Mouse (Mus musculus) forebrain, embryonic 12.5 days (tissue): Measurements from ENCODE around the gene Nagpa. TPM values are rescaled to one million over a fixed set of nuclear protein-coding genes. Genes with fewer than 3 reads are reported as not detected.
A peak's percentile ranks its signal among the peaks of the same experiment; 100 is the strongest.

Source experiments
- ATAC-seq: fragments of 200-750 bp; cut with Nextera tagmentation; 2 replicates; pipeline ENCODE4 v1.8.0; 2017; ENCODE audit warnings: moderate TSS enrichment; ENCODE audit not compliant: low FRiP score
- H3K27ac ChIP-seq: fragments of 300-500 bp; sonication (generic); 2 replicates; pipeline ENCODE4 v1.5.1; 2016; ENCODE audit warnings: mild to moderate bottlenecking
- H3K27me3 ChIP-seq: fragments of 300-500 bp; sonication (generic); 2 replicates; pipeline ENCODE4 v1.6.1; 2016; ENCODE audit warnings: mild to moderate bottlenecking
- H3K36me3 ChIP-seq: fragments of 300-500 bp; sonication (generic); replicated peaks from 2 replicates; pipeline ENCODE4 v1.6.1; 2016; ENCODE audit warnings: mild to moderate bottlenecking
- H3K4me1 ChIP-seq: fragments of 300-500 bp; sonication (generic); 2 replicates; pipeline ENCODE4 v1.6.1; 2016
- H3K4me2 ChIP-seq: fragments of 300-500 bp; sonication (generic); 2 replicates; pipeline ENCODE4 v1.6.1; 2016; ENCODE audit warnings: mild to moderate bottlenecking, moderate library complexity
- H3K4me3 ChIP-seq: fragments of 300-500 bp; sonication (generic); replicated peaks from 2 replicates; pipeline ENCODE4 v1.5.1; 2016; ENCODE audit warnings: mild to moderate bottlenecking
- H3K9ac ChIP-seq: fragments of 300-500 bp; sonication (generic); 2 replicates; pipeline ENCODE4 v1.6.1; 2016; ENCODE audit warnings: mild to moderate bottlenecking
- H3K9me3 ChIP-seq: fragments of 300-500 bp; sonication (generic); 2 replicates; pipeline ENCODE4 v1.6.1; 2016
- WGBS: fragments of 180-500 bp; shearing (Covaris S2); methylation state at CpG from one replicate; pipeline ENCODE4 v1.1.7; 2016; 5-methylcytosine and 5-hydroxymethylcytosine counted together
- polyA plus RNA-seq: library from polyadenylated mRNA; unstranded; fragments of >200 nt; fragmentation: Nextera tagmentation; extraction: Ambion mirVana; gene quantifications from 2 replicates; pipeline ENCODE4 v1.2.1, GENCODE M21; 2016

Gene Nagpa
- polyA plus RNA-seq, 1 experiment from 2014 or later: 9.3 TPM

GRCm38 (mm10) chr16:5221403-5221802 is 17.6 kb upstream of the Nagpa start:
- no peak for ATAC-seq
- Histone ChIP-seq H3K36me3 (no peaks in the 10 kb centered on the region), H3K9ac (no peak overlapping the region), H3K9me3 (no peaks in the 10 kb centered on the region), H3K4me1 (no peaks in the 10 kb centered on the region), H3K27me3 (peaks cover 17% of the 10 kb centered on the region), H3K27ac (no peak overlapping the region), H3K4me3 (no peak overlapping the region), H3K4me2 (no peak overlapping the region)
- 71% methylated on average over 4 of the region's 4 CpGs for WGBS

- ATAC-seq: no peak
- no peak overlapping the region for H3K4me2 ChIP-seq
- H3K27ac ChIP-seq: no peak overlapping the region
- H3K27me3 ChIP-seq: peaks cover 17% of the 10 kb centered on the region
- WGBS: 63% methylated on average over 5 of the region's 5 CpGs
- H3K9ac ChIP-seq: no peak overlapping the region
- H3K9me3 ChIP-seq: no peaks in the 10 kb centered on the region
- no peak overlapping the region for H3K4me3 ChIP-seq
- no peaks in the 10 kb centered on the region for H3K4me1 ChIP-seq
- no peaks in the 10 kb centered on the region for H3K36me3 ChIP-seq
These were observed 13.7 kb upstream of the Nagpa start for GRCm38 (mm10) chr16:5217341-5218133.

- H3K9me3 ChIP-seq: no peaks in the 10 kb centered on the region
- no peak overlapping the region for H3K27ac ChIP-seq
- H3K36me3 ChIP-seq: no peaks in the 10 kb centered on the region
- peaks cover 13% of the 10 kb centered on the region for H3K27me3 ChIP-seq
- H3K9ac ChIP-seq: no peak overlapping the region
- no peak for ATAC-seq
- H3K4me3 ChIP-seq: no peak overlapping the region
- WGBS: 75% methylated on average over 6 of the region's 6 CpGs
- H3K4me1 ChIP-seq: no peaks in the 10 kb centered on the region
- no peak overlapping the region for H3K4me2 ChIP-seq
These were observed 12.9 kb upstream of the Nagpa start for GRCm38 (mm10) chr16:5216686-5217085.

- no peaks in the 10 kb centered on the region for H3K36me3 ChIP-seq
- H3K9ac ChIP-seq: no peak overlapping the region
- no peak overlapping the region for H3K4me2 ChIP-seq
- H3K27me3 ChIP-seq: peaks cover 3% of the 10 kb centered on the region; the same call in 1 of the 2 replicates
- 81% methylated on average over 2 of the region's 2 CpGs for WGBS
- H3K4me1 ChIP-seq: no peaks in the 10 kb centered on the region
- no peak overlapping the region for H3K27ac ChIP-seq
- H3K4me3 ChIP-seq: no peak overlapping the region
- no peak for ATAC-seq
- no peaks in the 10 kb centered on the region for H3K9me3 ChIP-seq
These were observed 10.3 kb upstream of the Nagpa start for GRCm38 (mm10) chr16:5214126-5214525.

- WGBS: 84% methylated on average over 3 of the region's 3 CpGs
- no peak overlapping the region for H3K4me3 ChIP-seq
- no peaks in the 10 kb centered on the region for H3K9me3 ChIP-seq
- no peak overlapping the region for H3K27ac ChIP-seq
- H3K36me3 ChIP-seq: no peaks in the 10 kb centered on the region
- H3K9ac ChIP-seq: no peak overlapping the region
- ATAC-seq: no peak
- no peak overlapping the region for H3K4me2 ChIP-seq
- no peaks in the 10 kb centered on the region; the same call in 1 of the 2 replicates for H3K27me3 ChIP-seq
- no peaks in the 10 kb centered on the region for H3K4me1 ChIP-seq
These were observed 8.3 kb upstream of the Nagpa start for GRCm38 (mm10) chr16:5212150-5212549.

GRCm38 (mm10) chr16:5210365-5210764 is 6.6 kb upstream of the Nagpa start:
- no peak for ATAC-seq
- Histone ChIP-seq H3K4me2 (no peak overlapping the region), H3K27me3 (peaks cover 4% of the 10 kb centered on the region; the same call in 1 of the 2 replicates), H3K9me3 (no peaks in the 10 kb centered on the region), H3K4me3 (no peak overlapping the region), H3K36me3 (no peaks in the 10 kb centered on the region), H3K4me1 (no peaks in the 10 kb centered on the region), H3K9ac (no peak overlapping the region), H3K27ac (no peak overlapping the region)
- 72% methylated on average over 2 of the region's 2 CpGs for WGBS

GRCm38 (mm10) chr16:5206051-5206450 is 2.2 kb upstream of the Nagpa start:
- no peak for ATAC-seq
- H3K4me1 ChIP-seq: peaks cover 12% of the 10 kb centered on the region

GRCm38 (mm10) chr16:5205431-5205970 is 1.7 kb upstream of the Nagpa start:
- peaks cover 12% of the 10 kb centered on the region for H3K4me1 ChIP-seq
- H3K9me3 ChIP-seq: no peaks in the 10 kb centered on the region
- peaks cover 18% of the 10 kb centered on the region for H3K27me3 ChIP-seq
- no peak overlapping the region for H3K4me3 ChIP-seq
- H3K9ac ChIP-seq: no peak overlapping the region
- no peak overlapping the region for H3K4me2 ChIP-seq
- no peak for ATAC-seq
- no peaks in the 10 kb centered on the region for H3K36me3 ChIP-seq
- 90% methylated on average over 5 of the region's 5 CpGs for WGBS
- H3K27ac ChIP-seq: no peak overlapping the region

More at GRCm38 (mm10) chr16:5206051-5206450, 2.2 kb upstream of the Nagpa start:
- Histone ChIP-seq H3K9me3 (no peaks in the 10 kb centered on the region), H3K4me2 (no peak overlapping the region), H3K36me3 (no peaks in the 10 kb centered on the region), H3K4me3 (no peak overlapping the region), H3K27ac (no peak overlapping the region), H3K9ac (no peak overlapping the region), H3K27me3 (peaks cover 18% of the 10 kb centered on the region)
- WGBS: 77% methylated on average over 5 of the region's 5 CpGs

- 2% methylated on average over 36 of the region's 36 CpGs for WGBS
- ATAC-seq: peak; percentile 57
- Histone ChIP-seq H3K4me3 (peak overlapping the region; percentile 85), H3K9me3 (no peaks in the 10 kb centered on the region), H3K27ac (no peak overlapping the region), H3K9ac (peak overlapping the region; percentile 59), H3K27me3 (peaks cover 18% of the 10 kb centered on the region), H3K36me3 (peaks cover 5% of the 10 kb centered on the region; the same call in 1 of the 2 replicates), H3K4me1 (peaks cover 12% of the 10 kb centered on the region), H3K4me2 (peak overlapping the region; percentile 99)
These were observed 612 bp downstream of the Nagpa start for GRCm38 (mm10) chr16:5203200-5203599.

- peaks cover 6% of the 10 kb centered on the region; the same call in 1 of the 2 replicates for H3K36me3 ChIP-seq
- H3K4me3 ChIP-seq: peak overlapping the region; percentile 85
- no peak overlapping the region for H3K9ac ChIP-seq
- no peak for ATAC-seq
- no peaks in the 10 kb centered on the region for H3K9me3 ChIP-seq
- H3K27me3 ChIP-seq: peaks cover 18% of the 10 kb centered on the region
- peak overlapping the region; percentile 99 for H3K4me2 ChIP-seq
- WGBS: 16% methylated on average over 4 of the region's 4 CpGs
- H3K4me1 ChIP-seq: peaks cover 12% of the 10 kb centered on the region
- H3K27ac ChIP-seq: no peak overlapping the region
These were observed 1.1 kb downstream of the Nagpa start for GRCm38 (mm10) chr16:5202681-5203080.

GRCm38 (mm10) chr16:5195080-5195479 is 8.7 kb downstream of the Nagpa start:
- H3K4me3 ChIP-seq: no peak overlapping the region
- no peak overlapping the region for H3K27ac ChIP-seq
- peaks cover 5% of the 10 kb centered on the region; the same call in 1 of the 2 replicates for H3K27me3 ChIP-seq
- WGBS: 32% methylated on average over 6 of the region's 6 CpGs
- no peak overlapping the region for H3K4me2 ChIP-seq
- H3K9me3 ChIP-seq: no peaks in the 10 kb centered on the region
- no peak for ATAC-seq
- no peaks in the 10 kb centered on the region for H3K4me1 ChIP-seq
- no peak overlapping the region for H3K9ac ChIP-seq
- H3K36me3 ChIP-seq: peaks cover 8% of the 10 kb centered on the region; the same call in 1 of the 2 replicates

GRCm38 (mm10) chr16:5186234-5186633 is 17.6 kb downstream of the Nagpa start:
- no peak for ATAC-seq
- no peak overlapping the region for H3K9ac ChIP-seq
- H3K4me2 ChIP-seq: no peak overlapping the region
- H3K27me3 ChIP-seq: peaks cover 11% of the 10 kb centered on the region
- no peaks in the 10 kb centered on the region for H3K36me3 ChIP-seq
- H3K4me3 ChIP-seq: no peak overlapping the region
- H3K27ac ChIP-seq: no peak overlapping the region
- H3K9me3 ChIP-seq: no peaks in the 10 kb centered on the region
- H3K4me1 ChIP-seq: no peaks in the 10 kb centered on the region
- WGBS: 84% methylated on average over 7 of the region's 7 CpGs

GRCm38 (mm10) chr16:5185691-5186090 is 18.1 kb downstream of the Nagpa start:
- Histone ChIP-seq H3K4me1 (no peaks in the 10 kb centered on the region), H3K27me3 (peaks cover 11% of the 10 kb centered on the region)
- WGBS: 73% methylated on average over 7 of the region's 7 CpGs

More at GRCm38 (mm10) chr16:5185691-5186090, 18.1 kb downstream of the Nagpa start:
- Histone ChIP-seq H3K4me3 (no peak overlapping the region), H3K9ac (no peak overlapping the region), H3K27ac (no peak overlapping the region), H3K36me3 (no peaks in the 10 kb centered on the region), H3K4me2 (no peak overlapping the region), H3K9me3 (no peaks in the 10 kb centered on the region)
- no peak for ATAC-seq
